Mouse (Mus musculus) C2C12 (cell line): ENCODE data around the gene Borcs5. TPM values are rescaled to one million over a fixed set of nuclear protein-coding genes. Genes with fewer than 3 reads are reported as not detected.

ENCODE experiments used
- H3K27me3 ChIP-seq: one replicate; pipeline ENCODE4 v1.6.1; 2011; ENCODE audit not compliant: control insufficient read depth, insufficient read depth, insufficient read length
- H3K36me3 ChIP-seq: one replicate; pipeline ENCODE4 v1.6.1; 2011; ENCODE audit not compliant: control insufficient read depth, insufficient read depth
- H3K4me3 ChIP-seq: one replicate; pipeline ENCODE4 v1.5.1; 2011; ENCODE audit warnings: mild to moderate bottlenecking, control low read depth; ENCODE audit not compliant: poor library complexity, insufficient read depth, severe bottlenecking
- H3K79me2 ChIP-seq: one replicate; pipeline ENCODE4 v1.6.1; 2011; ENCODE audit not compliant: control insufficient read depth, insufficient read depth
- H3K79me3 ChIP-seq: one replicate; pipeline ENCODE4 v1.6.1; 2011; ENCODE audit warnings: low read depth, control low read depth
- H3ac ChIP-seq: one replicate; pipeline ENCODE3; 2011; ENCODE audit warnings: low read depth; ENCODE audit not compliant: control insufficient read depth, insufficient read length
- CEBPB ChIP-seq: IDR thresholded peaks from one replicate; pipeline ENCODE4 v1.6.1; 2011; ENCODE audit warnings: low read depth, mild to moderate bottlenecking, control low read depth, moderate library complexity
- CTCF ChIP-seq: IDR thresholded peaks from one replicate; pipeline ENCODE4 v1.5.1; 2011; ENCODE audit not compliant: control insufficient read depth, insufficient read depth, insufficient read length
- FOSL1 ChIP-seq: IDR thresholded peaks from one replicate; pipeline ENCODE4 v1.8.0; 2011; ENCODE audit warnings: mild to moderate bottlenecking, low read length; ENCODE audit not compliant: poor library complexity, insufficient read depth, severe bottlenecking
- MAX ChIP-seq: IDR thresholded peaks from one replicate; pipeline ENCODE4 v1.6.1; 2011; ENCODE audit warnings: mild to moderate bottlenecking, control low read depth
- MYOD1 ChIP-seq: IDR thresholded peaks from one replicate; pipeline ENCODE4 v1.6.1; 2011; ENCODE audit warnings: low read depth; ENCODE audit not compliant: control insufficient read depth, insufficient read length
- MYOG ChIP-seq: IDR thresholded peaks from one replicate; pipeline ENCODE4 v1.6.1; 2011; ENCODE audit not compliant: control insufficient read depth, insufficient read length; ENCODE audit errors: extremely low read depth
- USF1 ChIP-seq: IDR thresholded peaks from one replicate; pipeline ENCODE4 v1.6.1; 2011; ENCODE audit warnings: low read depth, mild to moderate bottlenecking, control low read depth, moderate library complexity
- polyA plus RNA-seq: library from polyadenylated mRNA; unstranded; fragments of >200 nt; fragmentation: generic; extraction: Trizol; gene quantifications from one replicate; pipeline ENCODE4 v1.2.1, GENCODE M21; 2012; ENCODE audit warnings: missing spikeins

Borcs5 gene
- polyA plus RNA-seq, 1 experiment = 6.0 TPM

- H3K27me3 ChIP-seq = no peaks in the 10 kb centered on the region
- no peak for TF ChIP-seq CEBPB
- no peak for TF ChIP-seq MAX
- TF ChIP-seq CTCF = no peak
- no peak for TF ChIP-seq MYOG
- TF ChIP-seq USF1 = no peak
- no peak for TF ChIP-seq MYOD1
- TF ChIP-seq FOSL1 = no peak
Observed at GRCm38 (mm10) chr6:134719156-134719555, 79.8 kb downstream of the Borcs5 start.

GRCm38 (mm10) chr6:134720150-134720549, 80.8 kb downstream of the Borcs5 start:
- no peaks in the 10 kb centered on the region for H3K27me3 ChIP-seq
- H3K36me3 ChIP-seq = peaks cover 10% of the 10 kb centered on the region
- no peak overlapping the region for H3ac ChIP-seq
- TF ChIP-seq MYOG (no peak), MYOD1 (no peak), CEBPB (no peak), FOSL1 (no peak), USF1 (no peak), MAX (no peak), CTCF (no peak)
- H3K79me3 ChIP-seq = no peaks in the 10 kb centered on the region
- H3K4me3 ChIP-seq = no peak overlapping the region
- H3K79me2 ChIP-seq = no peaks in the 10 kb centered on the region

More at GRCm38 (mm10) chr6:134719156-134719555, 79.8 kb downstream of the Borcs5 start:
- Histone ChIP-seq H3ac (no peak overlapping the region), H3K4me3 (no peak overlapping the region), H3K79me2 (no peaks in the 10 kb centered on the region), H3K36me3 (peaks cover 7% of the 10 kb centered on the region), H3K79me3 (no peaks in the 10 kb centered on the region)

DNA sequence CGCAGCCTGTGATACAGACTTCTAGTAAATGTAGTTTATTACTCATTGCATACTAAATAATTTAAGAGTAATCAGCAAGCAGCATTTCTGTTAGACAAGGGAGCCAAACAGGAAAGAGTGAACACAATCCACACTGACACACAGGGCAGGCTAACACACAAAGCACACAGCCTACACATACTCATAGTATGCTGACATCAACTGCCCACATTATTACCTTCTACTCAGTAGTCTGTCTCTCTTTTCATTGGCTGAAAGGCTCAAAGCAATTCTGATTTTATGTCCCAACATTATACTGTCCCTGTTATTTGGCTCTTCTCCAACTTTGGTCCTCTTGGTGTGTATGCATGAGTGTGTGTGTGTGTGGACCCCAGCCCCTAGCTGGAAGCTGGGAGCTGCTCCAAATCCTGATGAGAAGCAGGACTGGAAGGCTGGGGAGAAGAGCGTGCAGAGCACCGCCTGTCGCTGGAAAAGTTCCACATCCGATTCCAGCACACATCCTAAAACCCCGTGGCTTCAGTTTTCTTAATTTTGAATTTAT, 82.5 kb downstream of the Borcs5 start:
- H3K79me2 ChIP-seq = no peaks in the 10 kb centered on the region
- peaks cover 17% of the 10 kb centered on the region for H3K36me3 ChIP-seq
- H3K27me3 ChIP-seq = no peaks in the 10 kb centered on the region
- TF ChIP-seq USF1 (no peak), MYOD1 (no peak), CTCF (no peak), MYOG (no peak), MAX (no peak), CEBPB (no peak), FOSL1 (no peak)
- H3ac ChIP-seq = no peak overlapping the region
- no peak overlapping the region for H3K4me3 ChIP-seq
- no peaks in the 10 kb centered on the region for H3K79me3 ChIP-seq

GRCm38 (mm10) chr6:134722906-134723305, 83.6 kb downstream of the Borcs5 start:
- Histone ChIP-seq H3K36me3 (peaks cover 17% of the 10 kb centered on the region), H3K4me3 (no peak overlapping the region), H3ac (no peak overlapping the region)

DNA sequence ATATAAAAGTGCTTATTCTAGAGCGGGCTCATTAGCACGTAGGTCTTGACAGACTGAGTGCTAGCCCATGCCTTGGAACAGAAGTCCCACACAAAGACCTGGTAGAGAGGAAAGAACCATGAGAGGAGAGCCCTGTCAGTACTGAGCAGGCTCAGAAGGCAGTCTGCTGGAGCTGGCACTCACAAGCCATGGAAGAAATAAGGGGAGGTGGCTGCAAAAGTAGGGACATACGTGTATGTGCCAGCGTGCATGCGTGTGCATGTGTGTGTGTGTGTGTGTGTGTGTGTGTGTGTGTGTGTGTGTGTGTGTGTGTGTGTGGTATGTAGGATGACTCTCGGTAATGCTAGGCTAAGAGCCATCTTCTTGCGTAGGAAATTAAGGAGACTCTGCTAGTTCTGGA, 84.0 kb downstream of the Borcs5 start:
- Histone ChIP-seq H3K79me2 (no peaks in the 10 kb centered on the region), H3ac (no peak overlapping the region), H3K27me3 (no peaks in the 10 kb centered on the region), H3K36me3 (peaks cover 17% of the 10 kb centered on the region), H3K4me3 (no peak overlapping the region), H3K79me3 (no peaks in the 10 kb centered on the region)
- no peak for TF ChIP-seq CEBPB
- TF ChIP-seq FOSL1 = no peak

More at GRCm38 (mm10) chr6:134722906-134723305, 83.6 kb downstream of the Borcs5 start:
- TF ChIP-seq MAX = no peak
- no peak for TF ChIP-seq MYOG
- TF ChIP-seq CEBPB = no peak
- no peak for TF ChIP-seq MYOD1
- no peak for TF ChIP-seq USF1
- TF ChIP-seq CTCF = no peak
- no peak for TF ChIP-seq FOSL1
- Histone ChIP-seq H3K79me2 (no peaks in the 10 kb centered on the region), H3K79me3 (no peaks in the 10 kb centered on the region), H3K27me3 (no peaks in the 10 kb centered on the region)

DNA sequence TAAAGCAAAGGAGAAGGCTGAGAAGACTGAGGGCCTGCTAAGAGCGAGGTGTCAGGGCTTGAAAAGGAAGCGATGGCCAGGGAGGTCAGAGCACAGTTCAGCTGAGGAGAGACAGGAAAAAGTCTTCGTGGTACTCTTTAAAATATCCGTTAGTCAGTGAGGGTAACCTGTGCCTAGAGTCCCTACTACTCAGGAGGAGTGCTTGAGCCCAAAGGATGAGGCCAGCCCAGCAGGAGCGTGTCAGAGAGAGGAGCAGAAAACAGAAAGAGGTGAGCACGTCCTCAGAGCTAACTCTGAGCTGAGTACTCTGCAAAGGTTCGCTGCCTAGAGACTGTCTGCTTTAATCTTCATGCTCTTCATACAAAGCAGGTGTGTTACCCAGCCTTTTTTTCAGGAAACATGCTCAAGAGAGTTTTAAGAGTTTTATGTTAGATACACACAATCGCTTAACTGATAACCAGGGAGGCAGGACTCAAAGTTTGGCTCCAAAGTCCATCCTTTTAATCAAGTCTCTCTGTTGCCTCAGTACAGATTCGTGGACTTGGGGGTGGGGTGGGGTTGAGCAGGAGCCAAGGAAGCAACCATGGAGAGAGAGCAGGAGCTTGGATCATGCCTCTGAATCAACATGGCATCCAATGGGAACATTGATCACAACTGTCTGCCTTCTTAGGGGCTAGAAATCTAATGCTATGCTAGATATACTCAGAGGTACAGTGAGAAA, 84.7 kb downstream of the Borcs5 start:
- TF ChIP-seq CEBPB = no peak
- no peak for TF ChIP-seq MYOG
- TF ChIP-seq MYOD1 = no peak
- TF ChIP-seq MAX = no peak
- TF ChIP-seq FOSL1 = no peak
- no peak for TF ChIP-seq USF1
- no peak for TF ChIP-seq CTCF
- no peak overlapping the region for H3K4me3 ChIP-seq
- no peaks in the 10 kb centered on the region for H3K79me2 ChIP-seq
- no peaks in the 10 kb centered on the region for H3K27me3 ChIP-seq
- H3K36me3 ChIP-seq = peaks cover 17% of the 10 kb centered on the region
- no peak overlapping the region for H3ac ChIP-seq
- H3K79me3 ChIP-seq = no peaks in the 10 kb centered on the region
